Mouse (Mus musculus): ENCODE measurements around the gene Hyls1.

The Hyls1 gene

DNA sequence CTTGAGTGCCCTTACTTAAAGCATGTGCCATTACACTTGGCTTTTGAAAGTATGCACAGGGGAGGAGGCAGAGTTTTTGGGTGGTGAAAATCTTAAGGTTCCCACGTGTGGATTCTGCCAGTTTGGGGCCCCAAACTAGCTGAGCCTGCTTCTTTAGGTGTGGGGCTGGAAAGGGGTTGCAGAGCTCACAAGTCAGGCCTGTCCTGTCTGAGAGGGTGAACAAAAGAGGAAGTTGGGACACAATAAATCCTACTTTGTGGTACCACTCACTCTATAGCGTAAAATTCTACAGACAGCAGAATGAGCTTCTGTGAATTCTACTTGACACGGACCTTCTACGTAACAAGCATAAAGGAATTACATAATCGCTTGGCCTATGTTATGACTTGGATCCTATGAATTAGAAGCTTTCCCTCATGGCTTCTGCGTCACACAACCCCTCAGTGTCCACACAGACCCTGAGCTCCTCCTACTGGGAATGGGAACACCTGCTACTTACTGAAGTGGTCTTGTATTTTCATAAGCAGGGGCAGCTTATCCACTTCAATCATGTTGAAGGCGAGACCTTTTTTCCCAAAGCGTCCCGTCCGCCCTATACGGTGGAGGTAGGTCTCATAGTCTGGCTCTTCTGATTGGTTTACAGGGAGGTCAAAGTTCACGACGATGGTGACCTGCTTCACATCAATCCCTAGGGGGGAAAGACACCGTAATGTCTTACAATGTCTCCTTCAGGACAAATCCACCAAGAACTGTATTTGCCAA lies 26.9 kb downstream of the Hyls1 start:
- DNase-seq (ENCODE audit: low spot score) = no peak

DNA sequence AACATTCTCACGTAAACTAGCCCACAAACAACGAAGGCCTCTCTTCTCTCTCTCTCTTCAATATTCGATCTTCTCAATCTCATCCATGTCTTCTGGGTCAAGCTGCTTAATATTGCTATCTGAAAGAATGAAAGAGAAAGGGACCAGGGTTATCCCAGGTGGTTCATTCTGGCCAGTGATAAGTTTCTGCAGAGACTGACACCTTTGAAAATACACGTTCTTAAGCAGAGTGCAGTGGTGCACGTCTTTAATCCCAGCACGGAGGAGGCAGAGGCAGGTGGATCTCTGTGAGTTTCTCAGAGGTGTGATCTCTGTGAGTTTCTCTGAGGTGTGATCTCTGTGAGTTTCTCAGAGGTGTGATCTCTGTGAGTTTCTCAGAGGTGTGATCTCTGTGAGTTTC lies 28.3 kb downstream of the Hyls1 start:
- no peak for DNase-seq (ENCODE audit: low spot score)

DNA sequence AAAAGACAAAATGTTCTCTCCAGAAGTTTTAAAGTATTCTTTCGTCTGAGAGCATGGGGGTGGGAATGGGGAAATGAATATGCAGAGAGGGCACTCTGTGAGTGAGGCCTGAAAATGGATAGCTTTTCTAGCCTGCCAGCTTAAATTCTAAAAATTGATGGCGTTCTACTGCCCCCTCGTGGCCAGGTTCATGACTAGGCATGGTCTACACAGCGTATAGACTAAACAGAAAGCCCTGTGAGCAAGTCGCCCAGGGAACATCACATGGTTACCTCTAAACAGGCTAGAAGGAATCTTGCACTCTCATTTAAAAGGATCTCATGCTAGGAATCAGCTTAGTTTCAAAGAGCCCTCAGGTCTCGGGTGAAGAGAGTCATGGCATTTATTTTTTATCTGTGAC lies 28.7 kb downstream of the Hyls1 start:
- DNase-seq (ENCODE audit: low spot score) = peak; percentile 71

DNA sequence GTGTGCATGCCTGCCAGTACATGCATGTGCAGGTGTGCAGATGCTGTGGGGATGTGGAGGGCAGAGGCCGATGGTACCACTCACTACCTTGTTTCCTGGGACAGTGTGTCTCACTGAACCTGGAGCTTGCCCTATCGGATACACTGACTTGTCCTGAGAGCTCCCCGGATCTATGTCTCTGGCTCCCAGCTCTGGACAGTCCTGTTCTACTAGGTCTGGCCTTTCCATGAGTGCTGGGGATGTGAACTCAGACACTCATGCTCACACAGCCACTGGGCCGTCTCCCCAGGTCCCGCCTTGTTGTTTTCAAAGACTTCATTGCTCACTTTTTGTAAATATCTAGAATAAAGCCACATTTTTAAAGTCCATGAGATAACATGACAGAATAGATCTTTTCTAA lies 29.2 kb downstream of the Hyls1 start:
- no peak for DNase-seq (ENCODE audit: low spot score)

- DNase-seq (ENCODE audit: low spot score) = no peak
These were observed 31.0 kb downstream of the Hyls1 start for GRCm38 (mm10) chr9:35539001-35539750.

GRCm38 (mm10) chr9:35535876-35536275 lies 34.3 kb downstream of the Hyls1 start:
- DNase-seq (ENCODE audit: low spot score) = no peak

DNA sequence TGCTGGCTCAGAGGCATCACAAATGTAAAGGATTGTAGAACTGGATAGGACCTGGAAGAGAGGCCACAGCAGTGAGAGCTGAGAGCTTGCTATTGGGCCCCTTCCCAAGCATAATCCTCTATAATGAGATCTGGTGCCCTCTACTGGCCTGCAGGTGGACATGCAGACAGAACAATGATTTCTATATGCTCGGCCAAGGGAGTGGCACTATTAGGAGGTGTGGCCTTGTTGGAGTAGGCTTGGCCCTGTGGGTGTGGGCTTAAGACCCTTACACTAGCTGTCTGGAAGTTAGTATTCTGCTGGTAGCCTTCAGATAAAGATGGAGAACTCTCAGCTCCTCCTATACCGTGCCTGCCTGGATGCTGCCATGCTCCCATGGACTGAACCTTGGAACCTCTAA lies 35.1 kb downstream of the Hyls1 start:
- no peak for DNase-seq (ENCODE audit: low spot score)

- no peak for DNase-seq (ENCODE audit: low spot score)
These were observed 36.9 kb downstream of the Hyls1 start for GRCm38 (mm10) chr9:35533266-35533665.

DNA sequence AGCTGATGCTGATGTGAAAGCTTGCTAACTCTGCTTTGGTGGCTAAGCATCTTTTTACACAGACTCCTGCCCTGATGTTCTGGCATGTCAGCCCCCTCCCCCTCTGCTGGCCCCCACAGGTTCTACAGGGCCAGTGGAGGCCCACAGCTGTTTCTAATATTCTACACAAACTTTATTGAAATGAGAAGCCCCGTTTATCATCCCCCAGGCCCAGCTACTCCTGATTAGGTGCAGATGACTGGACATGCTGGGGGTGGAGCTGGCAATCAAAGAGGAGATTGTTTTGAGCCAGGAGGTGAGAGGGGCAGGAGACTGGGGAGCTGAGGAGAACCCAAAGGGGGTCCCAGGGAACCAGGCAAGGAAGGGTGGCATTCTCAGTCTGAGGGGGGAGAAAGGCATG lies 40.4 kb downstream of the Hyls1 start:
- no peak for DNase-seq (ENCODE audit: low spot score)

- no peak for DNase-seq (ENCODE audit: low spot score)
These were observed 41.1 kb downstream of the Hyls1 start for GRCm38 (mm10) chr9:35529141-35529540.

DNA sequence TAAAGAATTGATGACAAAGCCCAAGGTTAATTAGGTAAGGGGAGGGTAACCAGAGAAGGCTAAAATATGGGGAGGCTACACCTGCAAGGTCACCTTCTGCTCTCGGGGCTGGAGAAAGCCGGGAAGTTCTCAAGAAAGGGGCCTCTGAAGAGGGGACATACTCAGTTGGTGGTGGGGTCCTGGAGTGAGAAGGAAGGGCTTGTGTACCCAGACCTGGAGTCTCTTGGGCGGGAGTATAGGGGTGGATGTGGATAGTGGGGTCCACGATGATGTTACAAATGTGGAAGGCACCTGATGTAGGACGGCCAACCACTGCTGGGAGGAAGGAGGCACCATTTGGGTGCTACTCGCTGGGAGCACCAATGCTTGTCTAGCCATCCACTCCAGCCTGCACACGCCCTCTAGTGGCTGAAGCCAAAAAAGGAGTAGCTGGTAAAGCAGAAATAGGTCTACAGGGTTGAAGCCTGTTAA lies 46.2 kb downstream of the Hyls1 start:
- peak; percentile 33 for DNase-seq (ENCODE audit: low spot score)

DNA sequence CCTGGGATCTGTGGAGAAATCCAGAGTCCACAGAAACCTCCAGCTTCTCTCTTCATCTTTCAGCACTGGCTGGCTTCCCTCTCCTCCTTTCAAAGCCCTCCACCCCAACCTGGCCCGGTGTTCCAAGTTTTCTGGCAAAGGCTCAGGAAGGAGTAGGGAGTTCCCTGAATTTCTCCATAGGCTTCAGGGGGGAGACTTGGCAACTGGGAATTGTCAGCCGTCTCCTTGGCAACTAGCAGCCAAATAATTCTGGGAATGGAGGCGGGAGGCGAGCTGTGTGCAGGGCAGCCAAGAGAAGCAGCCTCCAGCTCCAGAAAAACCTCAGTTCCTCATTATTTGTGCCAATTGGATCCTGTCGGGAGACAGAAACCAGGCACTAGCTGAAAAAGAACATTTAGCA lies 46.7 kb downstream of the Hyls1 start:
- peak; percentile 39 for DNase-seq (ENCODE audit: low spot score)

- no peak for DNase-seq (ENCODE audit: low spot score)
These were observed 47.2 kb downstream of the Hyls1 start for GRCm38 (mm10) chr9:35522821-35523515.

- no peak for DNase-seq (ENCODE audit: low spot score)
These were observed 48.0 kb downstream of the Hyls1 start for GRCm38 (mm10) chr9:35522241-35522640.

DNA sequence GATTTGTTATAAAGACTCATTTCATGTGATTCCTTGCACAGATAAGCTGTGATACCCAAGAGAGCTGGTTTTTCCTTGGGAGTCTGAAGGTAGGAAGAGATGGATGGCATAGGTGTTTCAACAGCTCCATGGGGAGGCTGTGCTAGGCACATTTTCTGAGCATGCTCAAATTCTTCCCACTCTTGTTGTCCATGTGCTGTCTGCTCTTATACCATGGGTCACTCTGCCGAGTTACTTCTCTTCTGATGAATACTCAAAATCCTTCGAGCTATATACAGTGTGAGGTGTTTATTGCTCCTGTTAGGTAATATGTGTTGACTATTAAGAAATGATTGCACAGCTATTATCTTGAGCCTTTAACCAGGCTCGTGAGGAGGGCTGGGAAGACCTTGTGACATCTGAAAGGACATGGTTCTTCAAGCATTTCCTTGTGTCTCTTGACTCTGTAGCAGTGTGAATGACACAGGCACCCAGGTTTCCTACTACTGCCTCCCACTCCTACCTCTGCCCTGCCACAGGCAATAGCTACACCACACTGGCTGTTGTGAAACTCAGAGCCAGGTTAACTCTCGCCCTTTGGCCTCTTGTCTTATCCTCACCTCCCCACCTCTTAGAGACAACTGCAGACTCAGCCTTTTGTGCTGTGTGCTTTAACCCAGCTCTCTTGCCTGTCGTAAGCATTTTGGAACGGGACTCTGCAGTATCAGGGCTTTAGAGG lies 49.4 kb downstream of the Hyls1 start:
- DNase-seq (ENCODE audit: low spot score) = no peak

- no peak for DNase-seq (ENCODE audit: low spot score)
These were observed 52.0 kb downstream of the Hyls1 start, which contains the start of gene Gm1113 for GRCm38 (mm10) chr9:35518169-35518568. Gene Gm1113 (minus strand): TSS chr9:35518269.

GRCm38 (mm10) chr9:35516711-35517110 lies 53.5 kb downstream of the Hyls1 start:
- no peak for DNase-seq (ENCODE audit: low spot score)

- no peak for DNase-seq (ENCODE audit: low spot score)
These were observed 54.0 kb downstream of the Hyls1 start for GRCm38 (mm10) chr9:35516182-35516581.

- no peak for DNase-seq (ENCODE audit: low spot score)
These were observed 56.3 kb downstream of the Hyls1 start for GRCm38 (mm10) chr9:35513900-35514299.
